Comparison of ENCODE assay signal across 23 mouse cellular contexts in genomic region chr11:57766617-57767016, GRCm38 (mm10). TPM values are rescaled to one million over a fixed set of nuclear protein-coding genes. Genes with fewer than 3 reads are reported as not detected.
A peak's percentile ranks its signal among the peaks of the same experiment; 100 is the strongest.
DNase-seq lines count a peak whose midpoint lies in the region; ATAC-seq lines count a peak whose summit lies in the region.
"Had no signal": no experiment of that assay in that cellular context is flagged by ENCODE, and none has a peak within 500 bp of the region (broad histone marks: within the 10 kb centered on the region; RNA-seq: fewer than 3 reads in every experiment).

No protein-coding gene starts in this region.

- peaks cover 43% of the 10 kb centered on the region for H3K36me3 ChIP-seq in hindbrain, embryonic 10.5 days
- H3K36me3 ChIP-seq in hindbrain, embryonic 14.5 days (replicated peaks; ENCODE audit: control insufficient read depth, insufficient read depth), result 0 out of 2 replicates have a peak, but pooled peaks cover 9% of the 10 kb centered on the region
- H3K36me3 ChIP-seq in embryonic facial prominence, embryonic 13.5 days, result peaks cover 44% of the 10 kb centered on the region

- no peak overlapping the region for H3K4me3 ChIP-seq in hindbrain, embryonic 10.5 days
- no peak overlapping the region for H3K4me3 ChIP-seq in hindbrain, embryonic 14.5 days (replicated peaks; ENCODE audit: low read length)
- H3K4me3 ChIP-seq in embryonic facial prominence, embryonic 13.5 days, result no peak overlapping the region
- H3K4me3 ChIP-seq: layer of hippocampus, adult 2 months; left cerebral cortex, adult 2 months; limb, embryonic 13.5 days; neural tube, embryonic 13.5 days had no signal

- ATAC-seq in hindbrain, embryonic 14.5 days (ENCODE audit: low FRiP score), result no peak
- 0 out of 2 replicates have a peak, but pooled peaks have one; percentile 8 for ATAC-seq in embryonic facial prominence, embryonic 13.5 days (ENCODE audit: insufficient number of reproducible peaks, insufficient read depth, low FRiP score, low TSS enrichment, low read depth)
- ATAC-seq in megakaryocyte-erythroid progenitor cell, adult 5-6 weeks (replicated peaks; ENCODE audit: low FRiP score, low TSS enrichment, poor library complexity, severe bottlenecking), result no peak
- ATAC-seq: forebrain, embryonic 14.5 days; inflammation-experienced regulatory T-cells, adult 6 months had no signal

- H3K27ac ChIP-seq in hindbrain, embryonic 10.5 days, result peak overlapping the region; percentile 54; the same call in 1 of the 2 replicates
- no peak overlapping the region for H3K27ac ChIP-seq in hindbrain, embryonic 14.5 days
- no peak overlapping the region for H3K27ac ChIP-seq in embryonic facial prominence, embryonic 13.5 days
- H3K27ac ChIP-seq: layer of hippocampus, adult 2 months; left cerebral cortex, adult 2 months; limb, embryonic 13.5 days; neural tube, embryonic 13.5 days had no signal

- no peak overlapping the region for H3K4me2 ChIP-seq in hindbrain, embryonic 14.5 days (replicated peaks)
- H3K4me2 ChIP-seq in embryonic facial prominence, embryonic 13.5 days, result no peak overlapping the region
- H3K4me2 ChIP-seq: heart, embryonic 11.5 days; limb, embryonic 13.5 days; neural tube, embryonic 13.5 days had no signal

- peaks cover 36% of the 10 kb centered on the region for H3K27me3 ChIP-seq in hindbrain, embryonic 10.5 days (ENCODE audit: insufficient read depth, poor library complexity, severe bottlenecking)
- no peaks in the 10 kb centered on the region for H3K27me3 ChIP-seq in hindbrain, embryonic 14.5 days (ENCODE audit: control insufficient read depth, insufficient read depth, low read length)
- no peaks in the 10 kb centered on the region for H3K27me3 ChIP-seq in embryonic facial prominence, embryonic 13.5 days
- H3K27me3 ChIP-seq: limb, embryonic 13.5 days had no signal

- peak; percentile 55 for DNase-seq in hindbrain, embryonic 10.5 days (ENCODE audit: low spot score)
- DNase-seq in hindbrain, embryonic 14.5 days (ENCODE audit: low spot score), result no peak
- DNase-seq in kidney, postnatal 4 days, result peak; percentile 22 to 45
- no peak for DNase-seq in kidney, adult 18-20 months
- DNase-seq in embryo, embryonic 10 days (ENCODE audit: low spot score), result peak; percentile 77
- DNase-seq in c-Kit-positive CD71-positive TER-119-positive erythroid progenitor cells, embryonic 14.5 days (ENCODE audit: low spot score), result no peak
- DNase-seq: adrenal gland, postnatal 14 days; cerebellum, adult 18-20 months; gastrocnemius, postnatal 36 days; heart, postnatal 36 days; lung, adult 18-20 months; lung, postnatal 4 days; right cerebral cortex, postnatal 14 days; thymus, postnatal 14 days had no signal

- H3K9me3 ChIP-seq in hindbrain, embryonic 10.5 days, result peaks cover 6% of the 10 kb centered on the region; the same call in 1 of the 2 replicates
- H3K9me3 ChIP-seq in hindbrain, embryonic 14.5 days (ENCODE audit: control insufficient read depth, low read length), result no peaks in the 10 kb centered on the region
- H3K9me3 ChIP-seq in embryonic facial prominence, embryonic 13.5 days, result 0 out of 2 replicates have a peak, but pooled peaks cover 3% of the 10 kb centered on the region
- H3K9me3 ChIP-seq: limb, embryonic 13.5 days; neural tube, embryonic 13.5 days had no signal

- no peak overlapping the region for H3K9ac ChIP-seq in hindbrain, embryonic 14.5 days
- no peak overlapping the region for H3K9ac ChIP-seq in embryonic facial prominence, embryonic 13.5 days
- H3K9ac ChIP-seq: limb, embryonic 13.5 days; neural tube, embryonic 13.5 days had no signal

- WGBS in hindbrain, embryonic 10.5 days, result 26% methylated on average over 12 of the region's 12 CpGs
- 16% methylated on average over 12 of the region's 12 CpGs for WGBS in hindbrain, embryonic 14.5 days
- 35% methylated on average over 12 of the region's 12 CpGs for WGBS in embryonic facial prominence, embryonic 13.5 days

- peaks cover 41% of the 10 kb centered on the region for H3K4me1 ChIP-seq in hindbrain, embryonic 10.5 days (replicated peaks)
- 0 out of 2 replicates have a peak, but pooled peaks cover 6% of the 10 kb centered on the region for H3K4me1 ChIP-seq in hindbrain, embryonic 14.5 days (replicated peaks; ENCODE audit: control insufficient read depth, insufficient read depth, low read length)
- peaks cover 9% of the 10 kb centered on the region for H3K4me1 ChIP-seq in embryonic facial prominence, embryonic 13.5 days

RNA-seq across cellular contexts. Expression of gene Sap30l, which starts 34.8 kb away (rescaled TPM):
- 8.8 and 12.7 TPM in 2 replicates for polyA plus RNA-seq in hindbrain, embryonic 10.5 days (2016; fragmentation: Nextera tagmentation; extraction: Ambion mirVana)
- polyA plus RNA-seq in hindbrain, embryonic 14.5 days (2014; fragmentation: Nextera tagmentation; extraction: Ambion mirVana), result 12.6 and 15.5 TPM in 2 replicates
- polyA plus RNA-seq in embryonic facial prominence, embryonic 13.5 days (2015; fragmentation: Nextera tagmentation; extraction: Ambion mirVana), result 10.5 and 10.9 TPM in 2 replicates
- total RNA-seq in megakaryocyte-erythroid progenitor cell, adult 5-6 weeks (2014; fragmentation: Nextera tagmentation), result 13.9 and 19.3 TPM in 2 replicates
- total RNA-seq in megakaryocyte-erythroid progenitor cell, adult 5-6 weeks (2017), result 11.8 and 18.7 TPM in 2 replicates

Comparison
In these comparisons a context has a peak if more than half of its experiments do, and no peak if none do; other contexts are left out.
1. DNase-seq: peak in hindbrain, embryonic 10.5 days (single experiment), kidney, postnatal 4 days (2 of 2) and embryo, embryonic 10 days (single experiment); none in hindbrain, embryonic 14.5 days (single experiment), kidney, adult 18-20 months (single experiment) and c-Kit-positive CD71-positive TER-119-positive erythroid progenitor cells, embryonic 14.5 days (single experiment).